Mouse (Mus musculus) spleen, adult 2 months (tissue): Measurements from ENCODE around the gene Cdca8. TPM values are rescaled to one million over a fixed set of nuclear protein-coding genes. Genes with fewer than 3 reads are reported as not detected.

Experiments
- DNase-seq, 2 experiments: peaks; one replicate each; pipeline versions ENCODE4 v3.0.0 to v3.0.0-alpha.2; 2012 to 2021; ENCODE audit warnings: low spot score in 2 of 2, low read depth in 1 of 2
- H3K27ac ChIP-seq: fragments of 200-500 bp; 2 replicates; pipeline ENCODE4 v1.5.1; 2012; ENCODE audit warnings: low read length, inconsistent platforms; ENCODE audit not compliant: insufficient read depth
- H3K27me3 ChIP-seq: fragments of 200-500 bp; 2 replicates; pipeline ENCODE4 v1.6.1; 2012; ENCODE audit warnings: mild to moderate bottlenecking, moderate library complexity, low read length, inconsistent platforms; ENCODE audit not compliant: control insufficient read depth, insufficient read depth
- H3K36me3 ChIP-seq: fragments of 200-500 bp; 2 replicates; pipeline ENCODE4 v1.6.1; 2012; ENCODE audit warnings: mild to moderate bottlenecking, low read length, inconsistent platforms; ENCODE audit not compliant: control insufficient read depth, insufficient read depth
- H3K4me1 ChIP-seq: fragments of 200-500 bp; 2 replicates; pipeline ENCODE4 v1.6.1; 2011; ENCODE audit warnings: inconsistent platforms; ENCODE audit not compliant: control insufficient read depth, insufficient read depth, insufficient read length
- H3K4me3 ChIP-seq: fragments of 200-500 bp; 2 replicates; pipeline ENCODE4 v1.5.1; 2011; ENCODE audit warnings: mild to moderate bottlenecking, inconsistent platforms; ENCODE audit not compliant: insufficient read depth, insufficient read length; ENCODE audit errors: extremely low read depth
- CTCF ChIP-seq: fragments of 200-500 bp; IDR thresholded peaks from 2 replicates; pipeline ENCODE4 v1.5.1; 2011; ENCODE audit warnings: mild to moderate bottlenecking, inconsistent platforms; ENCODE audit not compliant: insufficient read depth, insufficient read length, insufficient replicate concordance; ENCODE audit errors: extremely low read depth
- POLR2A ChIP-seq: fragments of 200-500 bp; IDR thresholded peaks from 2 replicates; pipeline ENCODE4 v1.6.1; 2011; ENCODE audit warnings: low read depth, low read length, inconsistent platforms
- WGBS: fragments of 180-500 bp; shearing (Covaris S2); methylation state at CpG from one replicate; pipeline ENCODE4 v1.1.7; 2018; 5-methylcytosine and 5-hydroxymethylcytosine counted together
- polyA plus RNA-seq: library from polyadenylated mRNA; depleted of rRNA; stranded (reverse); fragments of >200 nt; gene quantifications from 2 replicates; pipeline ENCODE4 v1.2.3, GENCODE M21; 2012

Gene Cdca8
- polyA plus RNA-seq, 1 experiment: 14.8 TPM

- no peaks in the 10 kb centered on the region for H3K4me1 ChIP-seq
- H3K27me3 ChIP-seq: peaks cover 15% of the 10 kb centered on the region
- no peak overlapping the region for H3K4me3 ChIP-seq
- H3K27ac ChIP-seq: no peak overlapping the region
- no peak for TF ChIP-seq POLR2A
- no peak for TF ChIP-seq CTCF
- DNase-seq: no peak
- 12% methylated on average over 9 of the region's 9 CpGs for WGBS
- H3K36me3 ChIP-seq: no peaks in the 10 kb centered on the region
Measured at GRCm38 (mm10) chr4:124983893-124984526, 44.9 kb upstream of the Cdca8 start.

- Histone ChIP-seq H3K4me3 (no peak overlapping the region), H3K27me3 (no peaks in the 10 kb centered on the region), H3K4me1 (no peaks in the 10 kb centered on the region), H3K36me3 (no peaks in the 10 kb centered on the region), H3K27ac (no peak overlapping the region)
- TF ChIP-seq CTCF (no peak), POLR2A (no peak)
- WGBS: 46% methylated on average over 5 of the region's 5 CpGs
- DNase-seq: no peak
Measured at GRCm38 (mm10) chr4:124978201-124978600, 39.1 kb upstream of the Cdca8 start.

DNA sequence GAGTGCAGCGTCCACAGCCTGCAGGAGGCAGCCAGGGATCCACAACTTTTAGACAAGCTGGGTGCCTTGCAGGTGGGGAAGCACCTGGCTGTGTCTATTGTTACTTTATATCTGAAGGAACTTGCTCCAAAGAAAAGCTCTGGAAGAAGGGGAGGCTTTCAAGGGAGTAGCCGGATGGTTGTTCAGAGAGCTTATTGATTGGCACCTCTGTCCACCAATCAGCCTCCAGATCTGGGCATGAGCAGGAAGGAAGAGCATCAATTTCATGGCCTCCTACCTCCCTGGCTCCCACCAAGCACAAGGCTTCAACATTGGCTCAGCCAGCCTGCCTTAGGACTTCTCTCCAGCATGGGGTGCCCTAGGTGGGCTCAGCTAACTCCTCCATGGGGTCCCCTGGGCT, 34.2 kb upstream of the Cdca8 start:
- no peaks in the 10 kb centered on the region for H3K4me1 ChIP-seq
- 92% methylated on average over 2 of the region's 2 CpGs for WGBS
- H3K27ac ChIP-seq: no peak overlapping the region
- H3K27me3 ChIP-seq: no peaks in the 10 kb centered on the region
- H3K36me3 ChIP-seq: no peaks in the 10 kb centered on the region
- TF ChIP-seq POLR2A (no peak), CTCF (no peak)
- no peak for DNase-seq
- no peak overlapping the region for H3K4me3 ChIP-seq

- 75% methylated on average over 9 of the region's 9 CpGs for WGBS
- Histone ChIP-seq H3K4me3 (no peak overlapping the region), H3K27ac (no peak overlapping the region), H3K4me1 (no peaks in the 10 kb centered on the region), H3K27me3 (no peaks in the 10 kb centered on the region), H3K36me3 (no peaks in the 10 kb centered on the region)
- no peak for TF ChIP-seq CTCF
- TF ChIP-seq POLR2A: no peak
- no peak for DNase-seq
Measured at GRCm38 (mm10) chr4:124972316-124972715, 33.2 kb upstream of the Cdca8 start.

GRCm38 (mm10) chr4:124971094-124971493, 32.0 kb upstream of the Cdca8 start:
- DNase-seq: no peak
- H3K4me3 ChIP-seq: no peak overlapping the region
- WGBS: 81% methylated on average over 8 of the region's 8 CpGs
- no peaks in the 10 kb centered on the region for H3K4me1 ChIP-seq
- H3K27ac ChIP-seq: no peak overlapping the region
- no peaks in the 10 kb centered on the region for H3K27me3 ChIP-seq
- no peak for TF ChIP-seq POLR2A
- no peak for TF ChIP-seq CTCF
- H3K36me3 ChIP-seq: no peaks in the 10 kb centered on the region

DNA sequence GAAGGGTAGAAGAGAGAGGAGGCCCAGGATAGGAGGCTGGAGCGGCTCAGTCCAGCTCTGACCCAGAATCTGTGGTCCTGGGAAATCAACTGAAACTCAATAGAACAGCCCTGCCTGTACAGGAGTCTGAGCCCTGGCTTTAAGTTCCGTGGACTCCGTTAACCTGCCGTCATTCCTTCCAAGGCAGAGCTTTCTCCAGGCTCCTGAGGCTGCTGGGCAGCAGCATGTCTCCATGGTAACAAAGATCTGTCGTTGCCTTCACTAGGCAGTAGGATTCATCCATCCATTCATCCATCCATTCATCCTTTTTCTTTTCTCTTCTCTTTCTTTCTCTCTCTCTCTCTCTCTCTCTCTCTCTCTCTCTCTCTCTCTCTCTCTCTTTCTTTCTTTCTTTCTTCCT, 31.6 kb upstream of the Cdca8 start:
- DNase-seq: no peak
- Histone ChIP-seq H3K4me1 (no peaks in the 10 kb centered on the region), H3K27ac (no peak overlapping the region), H3K36me3 (no peaks in the 10 kb centered on the region), H3K27me3 (no peaks in the 10 kb centered on the region), H3K4me3 (no peak overlapping the region)
- 82% methylated on average over 5 of the region's 5 CpGs for WGBS
- TF ChIP-seq POLR2A (no peak), CTCF (no peak)

- no peak overlapping the region for H3K27ac ChIP-seq
- no peaks in the 10 kb centered on the region for H3K36me3 ChIP-seq
- TF ChIP-seq POLR2A (no peak), CTCF (no peak)
- H3K27me3 ChIP-seq: no peaks in the 10 kb centered on the region
- WGBS: 88% methylated on average over 11 of the region's 11 CpGs
- no peak for DNase-seq
- H3K4me3 ChIP-seq: no peak overlapping the region
- H3K4me1 ChIP-seq: no peaks in the 10 kb centered on the region
Measured at GRCm38 (mm10) chr4:124970194-124970593, 31.1 kb upstream of the Cdca8 start.
